Mouse (Mus musculus) CH12.LX (cell line): ENCODE data around the gene Gm42421.

Experiments used
- ELF1 ChIP-seq: IDR thresholded peaks from 2 replicates; pipeline ENCODE4 v1.6.1; 2014; ENCODE audit warnings: low read depth, mild to moderate bottlenecking, inconsistent platforms, low read length, improper control_type of control experiment
- GABPA ChIP-seq: IDR thresholded peaks from 2 replicates; pipeline ENCODE4 v1.6.1; 2012; ENCODE audit warnings: low read depth, low read length, improper control_type of control experiment, inconsistent platforms; ENCODE audit not compliant: insufficient replicate concordance
- POLR2A ChIP-seq: IDR thresholded peaks from 2 replicates; pipeline ENCODE4 v1.6.1; 2011; ENCODE audit warnings: low read depth, mild to moderate bottlenecking, improper control_type of control experiment, low read length
- POLR2AphosphoS2 ChIP-seq: IDR thresholded peaks from 2 replicates; pipeline ENCODE4 v1.6.1; 2011; ENCODE audit warnings: low read depth, low read length, improper control_type of control experiment

DNA sequence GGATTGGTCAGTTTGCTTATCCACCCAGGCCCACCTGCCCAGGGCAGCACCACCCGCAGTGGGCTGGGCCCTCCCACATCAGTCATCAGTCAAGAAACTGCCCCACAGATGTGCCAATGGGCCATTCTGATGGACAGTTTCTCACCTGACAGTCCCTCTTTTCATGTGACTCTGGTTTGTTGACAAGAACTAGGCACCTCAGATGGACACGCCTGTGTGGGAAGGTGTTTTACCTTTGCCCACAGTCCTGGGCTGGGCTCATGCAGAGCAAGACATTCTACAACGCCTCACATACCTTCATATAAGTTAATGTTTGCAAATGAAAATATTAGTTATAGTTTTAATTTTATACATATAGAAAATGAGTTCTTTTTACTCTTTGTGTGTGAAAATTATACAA, 9.9 kb upstream of the Gm42421 start:
- TF ChIP-seq GABPA (no peak), POLR2A (no peak), POLR2AphosphoS2 (no peak), ELF1 (no peak)
